Mouse (Mus musculus): ENCODE data around the gene Hormad2. TPM values are rescaled to one million over a fixed set of nuclear protein-coding genes. Genes with fewer than 3 reads are reported as not detected.
A peak's percentile ranks its signal among the peaks of the same experiment; 100 is the strongest.

Gene Hormad2
- polyA plus RNA-seq, 1 experiment from 2014 or later: 0.22 TPM

DNA sequence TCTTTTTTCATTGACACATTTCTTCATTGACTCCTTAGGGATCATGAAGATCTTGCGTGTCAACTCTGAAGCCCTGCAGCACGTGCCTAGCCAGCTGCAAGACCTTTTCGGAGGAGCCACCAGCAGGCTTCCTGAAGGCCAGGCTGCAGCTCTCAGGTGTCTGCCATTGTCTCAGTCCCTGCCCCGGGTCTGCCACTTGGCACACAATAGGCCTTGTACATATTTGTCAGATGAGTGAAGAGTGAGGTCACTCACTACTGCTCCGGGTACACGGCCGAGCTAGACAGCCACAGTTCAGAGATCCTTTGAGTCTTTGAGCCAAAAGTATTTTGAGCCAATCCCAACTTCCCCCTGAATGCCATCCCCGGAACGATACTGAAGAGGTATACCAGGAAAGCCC is 137.9 kb downstream of the Hormad2 start:
- Histone ChIP-seq H3K36me3 (no peaks in the 10 kb centered on the region), H3K27ac (replicated peaks) (0 out of 2 replicates have a peak overlapping the region, but pooled peaks have one; percentile 38), H3K4me3 (no peak overlapping the region), H3K27me3 (ENCODE audit: low read depth, poor library complexity, severe bottlenecking) (peaks cover 89% of the 10 kb centered on the region), H3K9me3 (replicated peaks) (no peaks in the 10 kb centered on the region), H3K4me1 (peaks cover 34% of the 10 kb centered on the region)
- 61% methylated on average over 9 of the region's 9 CpGs for WGBS
- no peak for DNase-seq (ENCODE audit: low spot score)

DNA sequence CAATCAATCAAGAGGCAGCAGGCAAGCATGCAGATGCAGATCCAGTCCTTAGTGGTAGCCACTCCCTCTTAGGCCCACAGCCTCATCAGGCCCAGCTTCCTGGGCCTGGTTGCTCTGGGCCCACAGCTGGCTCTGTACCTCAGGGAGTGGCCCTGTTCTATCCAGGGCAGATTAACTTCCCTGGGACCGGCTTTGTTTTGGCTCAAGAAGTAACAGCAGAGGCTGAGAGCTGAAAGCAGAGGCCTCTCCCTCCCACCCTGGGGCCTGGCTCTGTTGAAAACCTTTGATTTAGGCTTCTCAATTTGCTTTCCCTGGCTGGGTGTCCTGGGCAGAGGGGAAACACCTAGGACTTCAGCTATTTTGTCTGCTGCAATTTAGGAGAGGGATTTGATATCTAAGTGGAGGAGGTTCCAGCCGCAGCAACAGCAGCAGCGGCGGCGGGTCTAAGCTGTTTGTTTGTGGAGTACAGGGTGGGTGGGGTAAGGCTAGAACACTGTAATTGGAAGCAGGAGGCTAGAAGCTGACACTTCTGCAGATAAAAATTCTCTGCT is 138.5 kb downstream of the Hormad2 start:
- no peak overlapping the region for H3K4me3 ChIP-seq

DNA sequence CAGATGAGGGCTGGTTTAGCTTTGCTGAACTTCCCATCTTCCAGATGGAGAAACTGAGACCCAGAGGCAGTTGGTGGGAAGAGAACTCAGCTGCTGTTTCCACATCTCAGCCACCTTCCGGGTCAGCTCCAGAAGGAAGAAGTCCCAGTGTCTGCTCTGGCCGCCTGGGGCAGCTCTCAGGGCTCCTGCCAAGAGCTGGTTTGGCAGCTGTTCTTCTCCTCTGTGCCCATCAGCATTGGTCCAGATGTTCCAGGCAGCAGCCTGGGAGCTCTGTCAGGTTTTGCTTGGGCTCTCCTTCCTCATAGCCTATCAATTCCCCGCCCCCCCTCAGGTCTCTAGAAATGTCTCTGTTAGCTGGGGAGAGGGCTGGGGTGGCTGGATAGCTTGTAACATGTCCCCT is 140.2 kb downstream of the Hormad2 start:
- Histone ChIP-seq H3K4me1 (peaks cover 29% of the 10 kb centered on the region), H3K27me3 (ENCODE audit: low read depth, poor library complexity, severe bottlenecking) (peaks cover 82% of the 10 kb centered on the region), H3K9me3 (replicated peaks) (no peaks in the 10 kb centered on the region), H3K4me3 (no peak overlapping the region), H3K36me3 (no peaks in the 10 kb centered on the region), H3K27ac (replicated peaks) (no peak overlapping the region)
- DNase-seq (ENCODE audit: low spot score): no peak
- WGBS: 85% methylated on average over 3 of the region's 3 CpGs

More for the DNA sequence above, 138.5 kb downstream of the Hormad2 start:
- 23% methylated on average over 5 of the region's 5 CpGs for WGBS
- Histone ChIP-seq H3K36me3 (no peaks in the 10 kb centered on the region), H3K27me3 (ENCODE audit: low read depth, poor library complexity, severe bottlenecking) (peaks cover 88% of the 10 kb centered on the region), H3K4me1 (peaks cover 29% of the 10 kb centered on the region), H3K9me3 (replicated peaks) (no peaks in the 10 kb centered on the region), H3K27ac (replicated peaks) (peak overlapping the region; percentile 64)
- DNase-seq (ENCODE audit: low spot score): no peak

DNA sequence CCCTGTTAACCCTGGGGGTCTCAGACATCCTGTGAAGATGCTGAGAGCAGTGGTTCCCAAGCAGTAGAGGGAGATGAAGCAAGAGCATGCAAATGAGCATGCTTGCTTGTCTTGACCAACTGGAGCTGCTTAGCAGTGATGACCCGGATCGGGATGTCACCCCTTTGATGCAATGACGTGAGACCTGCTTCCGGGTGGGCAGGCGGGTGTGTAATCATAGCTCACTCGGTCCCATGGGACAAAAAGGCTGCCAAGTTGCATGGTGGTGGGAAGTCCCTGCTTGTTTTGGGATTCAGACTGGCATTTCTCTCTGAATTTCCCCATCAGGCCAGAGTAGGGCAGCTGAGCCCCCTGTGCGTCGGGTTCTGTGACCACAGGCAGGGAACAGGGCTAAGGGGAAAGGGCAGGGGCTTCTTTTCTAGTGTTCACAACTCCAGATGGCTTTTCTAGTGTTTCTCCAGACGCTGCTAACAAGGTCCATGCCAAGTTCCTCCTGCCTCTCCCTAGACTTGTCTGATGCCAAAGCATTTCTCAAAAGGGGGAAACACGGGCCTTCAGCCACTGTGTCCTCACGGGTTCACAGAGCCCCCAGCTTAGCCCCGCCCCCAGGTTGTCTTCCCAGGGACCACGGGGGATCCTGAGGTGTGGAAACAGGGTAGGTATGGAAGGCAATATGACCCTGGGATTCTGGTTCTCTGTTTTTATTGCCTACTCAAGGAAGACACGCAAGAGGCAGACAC is 141.0 kb downstream of the Hormad2 start:
- 81% methylated on average over 14 of the region's 14 CpGs for WGBS
- Histone ChIP-seq H3K4me3 (no peak overlapping the region), H3K9me3 (replicated peaks) (no peaks in the 10 kb centered on the region), H3K4me1 (peaks cover 34% of the 10 kb centered on the region), H3K27me3 (ENCODE audit: low read depth, poor library complexity, severe bottlenecking) (peaks cover 75% of the 10 kb centered on the region), H3K27ac (replicated peaks) (no peak overlapping the region), H3K36me3 (no peaks in the 10 kb centered on the region)
- DNase-seq (ENCODE audit: low spot score): no peak

DNA sequence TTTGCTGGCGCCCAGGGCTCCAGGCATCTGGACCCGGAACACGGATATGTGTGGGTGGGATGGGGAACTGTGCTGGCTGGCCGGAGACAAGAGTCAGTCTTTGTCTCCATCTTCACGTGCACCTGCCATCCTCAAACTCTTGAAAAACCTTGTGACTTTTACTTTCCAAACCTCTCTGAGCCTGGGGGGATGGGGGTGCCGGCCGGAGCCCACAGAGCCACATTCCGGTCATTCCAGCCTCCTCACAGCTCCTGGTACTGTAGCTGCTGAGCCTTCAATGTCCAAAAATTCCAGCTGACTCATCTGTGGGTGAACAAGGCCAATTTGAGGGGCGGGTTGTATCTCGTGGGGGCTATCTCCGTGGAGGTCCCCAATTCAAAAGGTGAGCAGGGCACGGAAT is 141.7 kb downstream of the Hormad2 start:
- Histone ChIP-seq H3K36me3 (no peaks in the 10 kb centered on the region), H3K27ac (replicated peaks) (no peak overlapping the region), H3K4me3 (no peak overlapping the region), H3K4me1 (peaks cover 36% of the 10 kb centered on the region), H3K9me3 (replicated peaks) (no peaks in the 10 kb centered on the region), H3K27me3 (ENCODE audit: low read depth, poor library complexity, severe bottlenecking) (peaks cover 69% of the 10 kb centered on the region)
- 56% methylated on average over 12 of the region's 12 CpGs for WGBS
- DNase-seq (ENCODE audit: low spot score): no peak

DNA sequence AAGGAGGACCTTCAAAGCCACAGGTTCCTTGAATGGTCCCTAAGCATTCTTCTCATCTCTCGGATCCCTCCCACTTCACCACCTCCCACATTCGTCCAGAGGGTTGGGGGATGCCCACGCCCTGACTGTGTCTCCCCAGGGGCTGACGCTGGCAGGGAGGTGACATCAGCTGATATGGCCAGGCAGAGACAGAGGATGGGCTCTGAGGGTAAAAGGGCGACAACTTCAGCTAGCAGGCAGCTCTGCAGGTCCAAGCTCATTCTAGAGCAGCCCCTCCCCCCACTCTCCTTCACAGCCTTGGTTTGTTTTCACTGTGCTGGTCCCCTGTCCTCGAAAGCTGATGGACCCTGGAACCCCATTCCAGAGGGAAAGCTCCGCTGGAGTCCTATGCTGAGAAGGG is 142.3 kb downstream of the Hormad2 start:
- no peaks in the 10 kb centered on the region for H3K9me3 ChIP-seq (replicated peaks)
- no peaks in the 10 kb centered on the region for H3K36me3 ChIP-seq
- 48% methylated on average over 7 of the region's 7 CpGs for WGBS
- DNase-seq (ENCODE audit: low spot score): no peak
- H3K27ac ChIP-seq (replicated peaks): no peak overlapping the region
- H3K4me3 ChIP-seq: no peak overlapping the region
- peaks cover 36% of the 10 kb centered on the region for H3K4me1 ChIP-seq
- peaks cover 63% of the 10 kb centered on the region for H3K27me3 ChIP-seq (ENCODE audit: low read depth, poor library complexity, severe bottlenecking)

DNA sequence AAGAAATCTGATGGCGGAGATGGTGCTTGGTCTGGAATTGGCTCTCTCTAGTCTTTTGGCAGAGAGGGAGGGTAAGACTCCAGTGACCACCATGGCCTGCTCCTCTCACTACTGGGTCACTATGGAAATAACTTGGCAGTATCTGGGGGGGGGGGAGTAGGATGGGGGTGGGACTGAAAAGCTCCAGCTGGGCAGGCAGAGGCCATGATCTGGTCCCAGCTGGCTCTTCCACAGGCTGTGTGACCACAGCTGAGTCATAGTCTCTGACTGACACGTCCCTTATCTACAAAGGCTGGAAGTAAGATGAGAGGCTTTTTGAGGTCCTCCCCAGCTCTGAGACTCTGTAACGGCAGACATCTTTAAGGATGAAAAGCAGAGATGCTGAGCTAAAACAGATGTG is 143.2 kb downstream of the Hormad2 start:
- 91% methylated on average over 3 of the region's 3 CpGs for WGBS

DNA sequence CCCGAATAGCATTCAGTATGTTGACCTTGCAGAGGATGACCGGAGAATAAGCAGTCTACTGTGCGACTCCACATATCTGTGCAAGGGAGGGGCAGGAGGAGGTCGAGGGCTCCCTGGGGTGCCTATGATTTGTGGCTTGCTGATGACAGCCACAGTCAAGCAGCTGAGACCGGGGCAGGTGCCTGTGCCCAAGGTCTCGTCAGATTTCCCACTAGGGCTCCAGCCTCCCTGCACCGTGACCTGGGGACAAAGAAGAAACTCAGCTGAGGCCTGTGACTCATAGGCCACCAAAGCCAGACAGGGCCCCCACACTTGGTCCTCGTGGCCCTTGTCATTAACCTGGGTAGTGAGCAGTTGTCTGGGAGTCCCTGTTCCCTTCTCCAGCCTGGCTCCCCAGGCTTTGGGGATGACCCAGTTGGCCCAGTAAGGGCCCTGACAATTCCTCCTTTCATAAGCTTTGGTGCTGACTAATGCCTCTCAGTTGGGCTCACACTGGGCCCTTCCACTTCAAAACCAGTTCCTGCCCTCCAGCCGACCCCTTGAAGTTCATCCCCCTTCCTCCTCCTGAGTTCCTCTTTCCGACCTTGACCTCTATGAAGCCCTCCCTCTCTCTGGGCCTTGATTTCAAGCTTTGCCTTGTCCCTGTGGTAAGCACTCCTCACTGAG is 144.2 kb downstream of the Hormad2 start:
- Histone ChIP-seq H3K27ac (replicated peaks) (no peak overlapping the region), H3K9me3 (replicated peaks) (no peaks in the 10 kb centered on the region), H3K27me3 (ENCODE audit: low read depth, poor library complexity, severe bottlenecking) (peaks cover 59% of the 10 kb centered on the region), H3K4me3 (no peak overlapping the region), H3K36me3 (no peaks in the 10 kb centered on the region), H3K4me1 (peaks cover 24% of the 10 kb centered on the region)
- no peak for DNase-seq (ENCODE audit: low spot score)
- 87% methylated on average over 10 of the region's 10 CpGs for WGBS

More for the DNA sequence above, 143.2 kb downstream of the Hormad2 start:
- Histone ChIP-seq H3K27ac (replicated peaks) (no peak overlapping the region), H3K4me1 (peaks cover 32% of the 10 kb centered on the region), H3K36me3 (no peaks in the 10 kb centered on the region), H3K9me3 (replicated peaks) (no peaks in the 10 kb centered on the region), H3K27me3 (ENCODE audit: low read depth, poor library complexity, severe bottlenecking) (peaks cover 63% of the 10 kb centered on the region), H3K4me3 (no peak overlapping the region)
- no peak for DNase-seq (ENCODE audit: low spot score)

Other genes starting within 250 kb of the Hormad2 start
- 2.7 and 3.4 TPM in 2 replicates for gene Castor1, start 222.9 kb downstream of the Hormad2 start, polyA plus RNA-seq (2016; fragmentation: Nextera tagmentation; extraction: Ambion mirVana)
- gene Osm, start 204.7 kb downstream of the Hormad2 start, polyA plus RNA-seq (2016; fragmentation: Nextera tagmentation; extraction: Ambion mirVana): 0.05 TPM in 1 of 2 replicates, not detected in the other
- gene Lif, start 183.5 kb downstream of the Hormad2 start, polyA plus RNA-seq (2016; fragmentation: Nextera tagmentation; extraction: Ambion mirVana): 0.21 TPM in 1 of 2 replicates, not detected in the other
- 27.0 and 31.2 TPM in 2 replicates for gene Mtmr3, start 153.8 kb upstream of the Hormad2 start, polyA plus RNA-seq (2016; fragmentation: Nextera tagmentation; extraction: Ambion mirVana)
- not detected in 2 replicates for gene Gm11032, start 179.0 kb upstream of the Hormad2 start, polyA plus RNA-seq (2016; fragmentation: Nextera tagmentation; extraction: Ambion mirVana)
- gene Ascc2, start 196.6 kb upstream of the Hormad2 start, polyA plus RNA-seq (2016; fragmentation: Nextera tagmentation; extraction: Ambion mirVana): 32.2 and 34.2 TPM in 2 replicates